Mouse (Mus musculus) limb, embryonic 14.5 days (tissue): ENCODE measurements at regions not wholly inside any gene's neighbourhood (a gene's known extent, or its start where the extent isn't known, plus 50 kb on each side); places are given as distances from the start of the nearest gene placed in this dataset.

Experiments
- ATAC-seq: fragments of 200-750 bp; cut with Nextera tagmentation; 2 replicates; pipeline ENCODE4 v1.8.0; 2017; ENCODE audit warnings: low read depth, moderate number of reproducible peaks, moderate TSS enrichment; ENCODE audit not compliant: low FRiP score
- DNase-seq: peaks from one replicate; pipeline ENCODE4 v3.0.0-alpha.2; 2015; ENCODE audit warnings: low spot score
- H3K27ac ChIP-seq: fragments of 300-500 bp; sonication (generic); replicated peaks from 2 replicates; pipeline ENCODE4 v1.5.1; 2014; ENCODE audit warnings: low read depth, mild to moderate bottlenecking, low read length, moderate library complexity, mixed read lengths
- H3K27me3 ChIP-seq: fragments of 300-500 bp; sonication (generic); 2 replicates; pipeline ENCODE4 v1.6.1; 2014; ENCODE audit warnings: low read length, mixed read lengths; ENCODE audit not compliant: control insufficient read depth, insufficient read depth
- H3K36me3 ChIP-seq: fragments of 300-500 bp; sonication (generic); 2 replicates; pipeline ENCODE4 v1.6.1; 2014; ENCODE audit warnings: mild to moderate bottlenecking, low read length, moderate library complexity, mixed read lengths; ENCODE audit not compliant: control insufficient read depth, insufficient read depth
- H3K4me1 ChIP-seq: fragments of 300-500 bp; sonication (generic); 2 replicates; pipeline ENCODE4 v1.6.1; 2014; ENCODE audit warnings: antibody characterized with exemption, low read length, mixed read lengths; ENCODE audit not compliant: control insufficient read depth, insufficient read depth
- H3K4me2 ChIP-seq: fragments of 300-500 bp; sonication (generic); replicated peaks from 2 replicates; pipeline ENCODE4 v1.6.1; 2014; ENCODE audit warnings: low read depth, mild to moderate bottlenecking, low read length, moderate library complexity; ENCODE audit not compliant: severe bottlenecking
- H3K4me3 ChIP-seq: fragments of 300-500 bp; sonication (generic); replicated peaks from 2 replicates; pipeline ENCODE4 v1.5.1; 2014; ENCODE audit warnings: low read length
- H3K9ac ChIP-seq: fragments of 300-500 bp; sonication (generic); 2 replicates; pipeline ENCODE4 v1.6.1; 2014; ENCODE audit warnings: mild to moderate bottlenecking, low read depth, low read length, moderate library complexity; ENCODE audit not compliant: severe bottlenecking
- H3K9me3 ChIP-seq: fragments of 300-500 bp; sonication (generic); 2 replicates; pipeline ENCODE4 v1.6.1; 2016; ENCODE audit warnings: low read length; ENCODE audit not compliant: control insufficient read depth
- POLR2A ChIP-seq: fragments of 200-500 bp; IDR thresholded peaks from 2 replicates; pipeline ENCODE4 v1.8.0; 2012; ENCODE audit warnings: inconsistent platforms, mild to moderate bottlenecking, moderate library complexity, borderline replicate concordance; ENCODE audit not compliant: insufficient read depth, insufficient read length; ENCODE audit errors: extremely low read depth
- WGBS: fragments of 180-500 bp; shearing (Covaris S2); extraction: QIAGEN DNeasy Blood & Tissue Kit; methylation state at CpG from one replicate; pipeline ENCODE4 v1.1.7; 2014; 5-methylcytosine and 5-hydroxymethylcytosine counted together

DNA sequence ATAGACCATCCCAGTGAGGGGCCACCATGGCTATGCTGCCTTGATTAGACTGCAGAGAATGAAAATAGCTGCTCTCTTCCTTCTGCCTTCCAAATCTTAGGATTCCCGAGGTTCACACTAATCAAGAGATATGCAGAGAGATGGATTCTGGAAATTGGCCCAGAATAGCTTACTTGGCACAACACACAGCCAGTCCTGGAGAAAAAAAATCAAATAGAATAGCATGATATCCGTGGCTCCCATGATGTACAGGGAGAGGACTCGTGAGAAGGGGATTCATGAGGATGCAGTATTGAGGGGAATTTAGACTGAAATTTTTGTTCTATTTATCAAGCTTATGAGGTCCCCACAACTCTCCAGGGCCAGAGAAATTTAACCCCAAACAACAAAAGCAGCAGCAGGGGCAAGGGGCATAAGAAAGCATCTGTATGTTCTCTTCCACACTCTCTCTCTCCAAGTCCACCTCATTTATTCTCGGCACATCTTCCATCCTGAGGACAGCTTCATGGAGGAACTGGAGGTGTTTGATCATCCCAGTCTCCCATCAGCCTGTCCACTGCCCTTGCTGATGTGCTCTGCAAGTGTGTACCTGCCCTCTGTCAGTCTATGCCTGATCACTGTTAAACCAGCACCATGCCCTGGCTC is 599.3 kb upstream of the Camk1g start:
- Histone ChIP-seq H3K27ac (no peak overlapping the region), H3K4me1 (0 out of 2 replicates have a peak, but pooled peaks cover 4% of the 10 kb centered on the region), H3K9me3 (no peaks in the 10 kb centered on the region), H3K9ac (no peak overlapping the region), H3K27me3 (no peaks in the 10 kb centered on the region), H3K36me3 (no peaks in the 10 kb centered on the region), H3K4me2 (no peak overlapping the region), H3K4me3 (no peak overlapping the region)
- no peak for TF ChIP-seq POLR2A
- DNase-seq = no peak
- ATAC-seq = no peak
- WGBS = 75% methylated on average over 4 of the region's 4 CpGs

DNA sequence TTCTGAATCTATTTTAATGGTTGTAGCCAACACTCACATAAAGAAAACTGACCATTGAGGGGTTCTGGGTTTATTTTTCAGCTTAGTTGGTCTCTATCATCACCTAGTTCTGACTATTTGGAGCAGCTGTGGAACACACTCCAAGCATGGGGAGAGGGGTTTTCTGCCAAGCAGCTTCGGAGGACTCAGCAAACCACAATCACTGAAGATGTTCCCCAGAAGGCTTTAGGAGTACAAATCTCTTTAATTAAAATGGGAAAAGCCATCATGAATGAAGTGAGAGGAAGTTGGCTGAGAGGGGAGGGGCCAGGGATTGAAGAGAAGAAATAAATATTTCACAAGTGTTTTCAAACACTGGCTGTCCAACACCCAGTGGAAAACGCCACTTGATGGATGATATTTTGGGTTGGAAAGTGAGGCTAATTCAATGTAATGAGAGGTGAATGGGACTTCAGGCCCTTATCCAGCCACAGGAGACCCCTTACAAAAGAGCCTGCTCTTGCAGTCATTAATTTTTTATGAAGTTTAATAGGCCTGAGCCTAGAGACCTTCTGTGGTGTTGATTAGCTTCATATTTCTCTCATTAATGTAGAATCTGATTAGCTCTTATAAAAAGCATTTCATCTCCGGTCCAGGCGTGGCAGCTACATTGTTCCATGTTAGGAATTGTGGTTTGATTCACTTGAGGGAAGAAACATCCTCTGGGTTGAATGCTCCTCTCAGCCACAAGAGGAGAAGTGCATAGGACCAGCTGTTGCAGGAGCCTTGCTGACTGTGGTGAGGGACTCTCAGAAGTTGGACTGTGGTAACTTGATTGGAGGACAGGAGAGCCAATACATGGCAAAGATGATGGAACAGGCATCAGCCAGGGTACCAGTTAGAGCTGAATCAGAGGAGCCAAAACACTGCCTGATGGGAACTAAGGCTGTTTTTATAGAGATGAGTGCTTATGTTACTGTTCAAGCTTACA is 598.1 kb upstream of the Camk1g start:
- Histone ChIP-seq H3K9ac (no peak overlapping the region), H3K9me3 (no peaks in the 10 kb centered on the region), H3K27ac (no peak overlapping the region), H3K4me1 (0 out of 2 replicates have a peak, but pooled peaks cover 4% of the 10 kb centered on the region), H3K27me3 (no peaks in the 10 kb centered on the region), H3K4me3 (no peak overlapping the region), H3K36me3 (no peaks in the 10 kb centered on the region), H3K4me2 (no peak overlapping the region)
- ATAC-seq (no peak), DNase-seq (no peak)
- WGBS = 52% methylated on average over 4 of the region's 4 CpGs
- no peak for TF ChIP-seq POLR2A

DNA sequence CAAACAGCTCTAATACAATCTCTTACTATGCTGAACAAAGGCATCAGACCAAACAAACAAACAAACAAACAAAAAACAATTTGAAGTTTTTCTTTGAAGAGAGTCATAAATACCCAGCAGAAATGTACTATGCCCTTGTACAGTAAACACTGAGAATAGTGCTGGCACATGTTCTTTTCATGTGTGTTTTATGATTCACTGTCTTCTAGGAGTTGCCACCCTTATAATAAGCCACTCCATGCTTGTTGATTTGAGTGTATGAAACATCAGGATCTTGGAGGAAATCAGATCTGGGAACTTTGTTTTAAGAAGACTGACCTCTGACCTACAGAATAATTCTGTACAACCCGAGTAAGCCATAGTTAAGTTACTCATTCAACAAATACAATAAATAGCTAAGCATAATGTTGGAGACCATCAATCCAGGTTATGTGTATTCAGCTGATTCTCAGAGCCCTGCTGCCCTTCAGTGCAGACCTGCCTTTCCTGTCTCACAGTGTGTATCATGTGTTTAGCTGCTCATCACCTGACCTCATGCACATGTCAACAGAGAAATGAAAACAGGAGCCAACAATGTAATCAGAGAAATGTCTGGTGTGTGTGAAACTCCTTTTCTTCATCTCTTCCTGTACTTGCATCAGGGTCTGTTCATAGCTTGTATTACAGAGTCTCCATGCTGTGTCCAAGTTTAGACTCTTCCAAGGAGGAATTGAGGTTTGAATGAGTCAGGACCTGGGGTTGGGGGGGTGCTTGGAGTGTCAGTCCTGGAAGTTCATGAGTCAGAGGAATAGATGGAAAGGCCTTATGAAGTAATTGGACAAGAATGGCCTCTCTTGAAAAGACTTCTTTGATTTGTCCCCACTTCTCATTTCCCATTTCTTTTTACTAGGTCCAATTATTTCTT is 596.8 kb upstream of the Camk1g start:
- no peaks in the 10 kb centered on the region for H3K27me3 ChIP-seq
- H3K4me2 ChIP-seq = no peak overlapping the region
- H3K4me1 ChIP-seq = 0 out of 2 replicates have a peak, but pooled peaks cover 4% of the 10 kb centered on the region
- no peak overlapping the region for H3K4me3 ChIP-seq
- H3K27ac ChIP-seq = no peak overlapping the region
- WGBS = 60% methylated on average over 1 of the region's 1 CpGs
- H3K9ac ChIP-seq = no peak overlapping the region
- H3K36me3 ChIP-seq = no peaks in the 10 kb centered on the region
- TF ChIP-seq POLR2A = no peak
- DNase-seq = no peak
- no peaks in the 10 kb centered on the region for H3K9me3 ChIP-seq
- ATAC-seq = no peak

DNA sequence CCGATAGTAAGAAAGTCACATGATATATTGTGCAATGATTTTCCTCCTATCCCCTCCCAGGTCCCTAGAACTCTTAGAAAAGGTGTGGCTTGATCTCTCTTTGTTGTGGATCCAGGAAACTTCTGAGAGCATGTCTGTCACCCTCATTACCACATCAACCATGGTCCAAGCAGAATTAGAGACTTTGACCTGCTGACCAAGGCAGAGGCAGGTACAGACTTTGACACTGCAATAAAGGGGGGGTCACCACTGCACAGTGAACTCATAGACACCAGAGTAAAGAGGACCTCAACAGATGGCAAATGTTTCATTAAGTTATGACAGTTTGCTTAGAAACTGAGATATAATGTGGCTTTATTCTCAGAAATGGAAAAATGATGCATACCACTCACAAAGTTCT is 595.2 kb upstream of the Camk1g start:
- no peaks in the 10 kb centered on the region for H3K4me1 ChIP-seq
- no peaks in the 10 kb centered on the region for H3K27me3 ChIP-seq
- no peak overlapping the region for H3K27ac ChIP-seq
- no peaks in the 10 kb centered on the region for H3K9me3 ChIP-seq
- no peak for TF ChIP-seq POLR2A
- WGBS = 83% methylated on average over 1 of the region's 1 CpGs
- DNase-seq = no peak
- no peak for ATAC-seq
- H3K4me2 ChIP-seq = no peak overlapping the region
- H3K36me3 ChIP-seq = no peaks in the 10 kb centered on the region
- H3K9ac ChIP-seq = no peak overlapping the region
- H3K4me3 ChIP-seq = no peak overlapping the region

DNA sequence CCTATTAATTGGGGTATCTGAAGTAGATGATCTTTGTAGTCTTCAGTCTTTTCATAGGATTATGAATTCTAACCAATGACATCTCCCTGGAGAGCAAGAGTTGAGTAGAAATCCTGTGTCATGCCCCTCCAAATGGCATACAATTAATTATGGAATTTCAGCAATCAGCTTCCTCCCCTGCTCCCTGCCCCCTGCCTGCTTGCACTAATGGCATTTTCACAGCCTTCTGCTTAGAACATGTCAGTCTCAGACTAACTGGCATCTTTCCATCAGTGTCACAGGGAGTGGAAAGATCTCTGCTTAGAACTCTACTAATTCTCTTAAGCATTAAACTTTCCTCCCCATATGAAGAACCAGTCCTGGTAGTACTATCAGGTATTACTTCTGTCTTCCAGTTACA is 581.8 kb upstream of the Camk1g start:
- no peaks in the 10 kb centered on the region for H3K4me1 ChIP-seq
- no peaks in the 10 kb centered on the region for H3K27me3 ChIP-seq
- no peak overlapping the region for H3K27ac ChIP-seq
- DNase-seq (no peak), ATAC-seq (no peak)
- H3K4me3 ChIP-seq = no peak overlapping the region
- H3K9me3 ChIP-seq = no peaks in the 10 kb centered on the region
- H3K36me3 ChIP-seq = no peaks in the 10 kb centered on the region
- no peak for TF ChIP-seq POLR2A
- H3K4me2 ChIP-seq = no peak overlapping the region
- no peak overlapping the region for H3K9ac ChIP-seq
